Mouse (Mus musculus) left cerebral cortex, postnatal 36 days (tissue): ENCODE measurements around the gene Mpz. TPM values are rescaled to one million over a fixed set of nuclear protein-coding genes. Genes with fewer than 3 reads are reported as not detected.
"Not testable (repeated sequence)": the region's sequence is repeated elsewhere in the genome, so short reads cannot be mapped to it uniquely, and the experiment has no call there.

Experiments
- DNase-seq, 2 experiments: peaks; one replicate each; pipeline ENCODE4 v3.0.0; 2021 to 2022; ENCODE audit warnings: low spot score in 2 of 2, mixed read lengths in 1 of 2
- intact Hi-C: fragments of 180-260 bp; cut with DNase I; formaldehyde crosslinking; loops from one replicate; pipeline ENCODE4 v1.15.1; 2025
- total RNA-seq, 2 experiments: library from RNA; stranded (reverse); gene quantifications; 2 replicates each; pipeline ENCODE4 v1.2.3; 2021

Gene Mpz
- total RNA-seq, 2 experiments from 2014 or later, result not detected

DNA sequence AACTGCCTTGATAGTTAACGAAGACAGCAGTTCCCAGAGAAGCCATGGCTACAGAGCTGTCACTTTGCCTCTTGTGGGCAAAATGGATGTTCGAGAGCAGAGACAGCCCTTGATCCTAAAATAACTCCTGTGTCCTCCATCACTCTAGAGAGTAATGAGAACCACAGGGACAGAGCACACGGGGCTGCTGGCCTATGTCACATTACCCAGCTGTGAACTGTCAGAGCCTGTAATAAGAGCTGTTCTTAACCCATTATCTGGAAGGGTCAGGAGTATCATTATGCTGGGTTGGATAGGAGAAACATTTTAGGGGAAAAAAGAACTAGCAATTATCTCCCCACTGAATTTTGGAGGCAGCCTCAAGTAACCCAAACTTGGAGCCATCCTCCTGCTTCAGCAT lies 29.6 kb upstream of the Mpz start:
- intact Hi-C loops, result no loop called here

DNA sequence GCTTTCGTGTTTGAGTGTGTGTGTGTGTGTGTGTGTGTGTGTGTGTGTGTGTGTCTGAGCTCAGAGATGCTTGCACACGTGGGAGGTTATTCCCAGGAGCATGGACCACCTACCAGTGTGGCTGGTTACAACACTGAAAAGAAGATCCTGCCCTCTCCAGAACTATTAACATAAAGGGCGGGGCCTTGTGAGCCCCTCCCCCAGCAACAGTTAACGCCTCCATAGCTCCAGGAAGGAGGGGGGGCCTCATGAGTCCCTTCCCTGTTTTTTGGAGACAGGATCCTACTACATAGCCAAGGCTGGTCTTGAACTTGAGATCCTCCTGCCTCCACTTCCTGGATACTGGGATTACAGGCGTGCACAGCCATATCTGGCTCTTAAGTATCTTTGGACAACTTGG lies 28.7 kb upstream of the Mpz start:
- intact Hi-C loops, result no loop called here
- DNase-seq, result no peak

More for the DNA sequence above, 29.6 kb upstream of the Mpz start:
- DNase-seq, result no peak

DNA sequence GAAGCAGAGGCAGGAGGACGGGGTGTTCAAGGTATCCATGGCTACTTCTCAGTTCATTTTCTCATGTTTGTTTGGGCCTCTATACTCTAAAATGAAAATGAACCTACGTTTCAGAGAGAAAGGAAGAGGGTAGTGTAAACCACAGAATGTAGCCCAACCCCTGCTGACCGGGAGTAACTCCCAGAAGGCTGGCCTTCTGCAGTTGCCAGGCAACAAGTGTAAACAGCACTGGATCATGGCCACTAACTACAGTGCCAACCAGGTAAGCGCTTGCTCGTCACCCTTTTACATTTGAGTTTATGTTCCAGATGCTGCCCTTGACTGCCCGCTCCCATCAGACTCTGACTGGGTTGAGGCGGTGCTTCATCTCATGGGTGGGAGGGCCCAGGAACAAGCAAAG lies 27.6 kb upstream of the Mpz start:
- no peak for DNase-seq
- intact Hi-C loops, result no loop called here

DNA sequence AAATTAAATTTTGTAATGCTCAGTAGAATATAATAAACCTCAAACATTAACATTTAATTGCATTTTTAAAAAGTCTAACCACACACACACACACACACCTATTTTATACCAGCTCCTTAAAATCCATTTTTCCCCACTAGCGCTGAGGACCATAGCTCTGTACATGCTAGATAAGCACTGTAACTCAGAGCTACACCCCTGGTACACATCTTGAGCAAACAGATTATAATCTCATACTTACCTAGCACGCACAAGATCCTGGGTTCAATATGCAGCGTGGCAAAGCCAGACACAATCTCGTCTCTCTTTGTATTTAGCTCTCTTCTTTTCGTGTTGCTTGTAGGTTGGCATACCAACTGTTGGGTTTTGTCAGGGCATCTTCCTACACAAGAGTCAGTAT lies 26.1 kb upstream of the Mpz start:
- intact Hi-C loops, result no loop called here
- DNase-seq, result no peak

DNA sequence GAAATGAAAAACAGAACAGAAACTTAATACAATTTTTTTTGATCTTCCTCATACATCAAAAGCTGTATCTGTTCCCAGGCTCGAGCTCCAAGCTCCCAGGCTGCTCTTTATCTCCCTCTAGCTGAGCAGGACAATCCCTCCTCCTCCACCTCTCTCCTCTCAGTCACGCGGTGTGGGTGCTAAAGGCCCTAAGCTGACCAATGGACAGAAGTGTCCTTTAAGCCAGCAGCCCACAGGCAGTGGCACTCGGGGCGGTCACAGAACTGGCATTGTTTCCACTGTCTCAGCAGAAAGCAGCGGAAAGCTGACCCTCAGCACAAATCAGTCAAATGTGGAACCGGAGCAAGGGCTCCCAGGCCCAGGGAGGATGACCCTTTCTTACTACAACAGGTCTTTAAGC lies 21.3 kb upstream of the Mpz start:
- intact Hi-C loops, result no loop called here

DNA sequence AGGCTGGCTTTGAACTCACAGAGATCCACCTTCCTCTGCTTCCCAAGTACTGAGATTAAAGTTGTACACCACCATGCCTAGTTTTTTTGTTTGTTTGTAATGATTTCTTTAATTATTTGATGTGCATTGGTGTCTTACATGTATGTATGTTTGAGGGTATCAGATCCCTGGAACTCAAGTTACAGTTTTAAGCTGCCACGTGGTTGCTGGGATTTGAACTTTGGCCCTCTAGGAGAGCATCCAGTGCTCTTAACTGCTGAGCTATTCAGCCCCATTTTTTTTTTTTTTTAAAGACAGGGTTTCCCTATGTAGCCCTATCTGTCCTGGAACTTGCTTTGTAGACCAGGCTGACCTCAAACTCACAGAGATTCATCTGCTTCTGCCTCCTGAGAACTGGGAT lies 19.5 kb upstream of the Mpz start:
- intact Hi-C loops, result no loop called here
- DNase-seq, result no peak

More for the DNA sequence above, 21.3 kb upstream of the Mpz start:
- DNase-seq, result peak; percentile 22 to 35

DNA sequence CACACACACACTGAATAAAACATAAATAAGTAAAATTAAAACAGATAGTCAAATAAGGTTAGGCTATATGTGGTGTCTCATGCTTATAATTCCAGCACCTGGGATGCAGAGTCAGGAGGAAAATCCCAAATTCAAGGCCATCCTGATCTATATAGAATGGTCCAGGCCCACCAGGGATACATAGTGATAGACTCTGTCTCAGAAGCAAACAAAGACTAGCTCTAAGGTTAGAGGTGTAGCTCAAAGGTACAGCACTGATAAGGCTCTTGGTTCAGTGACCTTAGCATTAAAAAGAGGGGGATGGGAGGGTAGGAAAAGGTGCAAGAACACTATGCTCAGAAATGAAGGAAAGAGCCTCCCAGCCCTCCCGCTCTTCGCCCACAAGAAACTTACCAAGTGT lies 14.9 kb upstream of the Mpz start:
- intact Hi-C loops, result no loop called here
- no peak for DNase-seq

DNA sequence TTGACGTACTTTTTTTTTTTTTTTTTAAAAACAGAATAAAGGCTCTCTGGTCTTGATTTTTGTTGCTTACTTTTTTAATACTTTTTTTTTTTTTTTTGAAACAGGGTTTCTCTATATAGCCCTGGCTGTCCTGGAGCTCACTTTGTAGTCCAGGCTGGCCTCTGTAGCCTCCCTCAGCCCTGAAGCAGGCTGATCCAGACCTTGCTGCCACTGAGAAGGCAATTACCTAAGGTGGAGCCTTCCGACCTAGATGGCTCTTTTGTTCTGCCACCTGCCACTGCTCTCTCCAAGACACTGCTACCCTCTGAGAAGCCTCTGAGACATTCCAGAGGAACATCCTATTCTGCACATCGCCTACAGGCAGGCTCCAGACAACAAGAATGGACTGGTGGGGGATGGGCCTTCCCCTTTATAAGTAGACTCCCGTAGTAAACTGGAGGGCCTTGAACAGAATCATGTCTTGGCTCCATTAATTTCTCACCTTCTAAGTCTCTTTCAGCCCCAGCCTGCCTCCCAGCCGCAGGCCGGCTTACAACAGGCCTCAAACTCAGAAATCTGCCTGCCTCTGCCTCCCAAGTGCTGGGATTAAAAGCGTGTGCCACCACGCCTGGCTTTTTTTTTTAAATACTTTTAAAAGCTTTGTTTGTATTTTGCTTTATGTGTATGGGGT lies 12.9 kb upstream of the Mpz start:
- DNase-seq, intact Hi-C loops: not testable (repeated sequence)

DNA sequence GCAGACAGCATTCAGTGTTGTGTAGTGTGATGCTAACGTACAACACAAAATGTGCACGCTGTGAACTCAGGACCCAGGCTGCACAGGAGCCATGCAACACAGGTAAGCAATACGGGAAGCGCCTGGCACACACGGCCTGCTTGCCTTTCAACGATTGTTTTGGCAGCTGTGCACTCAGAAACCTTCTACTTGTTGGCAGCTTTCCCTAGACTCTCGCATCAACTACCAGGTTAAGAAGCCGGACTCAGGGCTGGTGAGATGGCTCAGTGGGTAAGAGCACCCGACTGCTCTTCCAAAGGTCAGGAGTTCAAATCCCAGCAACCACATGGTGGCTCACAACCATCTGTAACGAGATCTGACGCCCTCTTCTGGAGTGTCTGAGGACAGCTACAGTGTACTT lies 7.5 kb upstream of the Mpz start:
- DNase-seq, intact Hi-C loops: not testable (repeated sequence)

DNA sequence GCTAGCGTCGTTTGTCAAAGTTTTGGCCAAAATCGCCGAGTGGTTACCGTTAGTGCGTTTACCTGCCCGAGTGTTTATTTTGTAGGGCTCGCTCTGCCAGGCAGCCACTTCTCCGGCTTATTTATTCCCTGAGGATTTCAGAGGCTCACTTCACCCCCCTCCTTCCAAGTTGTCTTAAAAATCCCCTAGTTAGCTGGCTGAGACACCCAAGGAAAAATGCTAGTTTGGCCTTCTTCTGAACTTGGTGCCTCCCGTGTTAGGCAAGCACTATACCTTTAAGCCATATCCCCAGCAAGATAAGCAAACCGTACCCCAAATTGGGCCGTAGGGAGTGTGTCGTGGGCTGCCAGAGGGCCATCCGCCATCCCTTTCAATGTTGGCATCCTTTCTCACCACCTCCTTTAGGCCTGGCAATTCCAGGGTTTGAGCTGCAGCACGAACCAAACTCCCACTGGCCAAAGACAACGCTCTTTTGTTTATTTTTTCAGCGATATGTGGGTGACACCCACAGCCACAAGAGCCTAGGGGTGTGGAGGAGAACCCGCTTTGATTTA lies 404 bp downstream of the Mpz start:
- DNase-seq, result peak; percentile 46 to 70
- intact Hi-C loops, result loop anchor here (5.0 kb wide), 2 partner anchors 46 to 71 kb away; partner anchors contain the start of genes Pcp4l1 and Tomm40l

DNA sequence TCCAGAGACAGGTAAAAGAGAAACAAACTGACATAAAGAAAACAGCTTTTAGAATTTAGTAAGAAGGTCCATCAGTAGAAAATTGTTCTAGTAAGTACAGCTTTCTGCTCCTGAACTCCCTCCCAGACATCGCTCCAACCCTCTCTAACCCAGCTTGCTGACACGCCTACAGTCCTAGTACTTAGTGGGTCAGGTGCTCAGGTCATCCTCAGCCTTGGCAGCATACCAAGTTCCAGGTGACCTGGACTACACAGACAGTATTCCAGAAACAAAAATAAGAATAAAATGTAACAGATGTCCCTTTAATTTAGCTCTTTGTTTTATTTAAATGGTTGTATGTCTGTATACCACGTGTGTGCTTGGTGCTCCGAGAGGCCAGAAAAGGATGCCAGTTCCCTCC lies 1.5 kb downstream of the Mpz start:
- intact Hi-C loops, result loop anchor here (5.0 kb wide), 2 partner anchors 45 to 70 kb away; partner anchors contain the start of genes Pcp4l1 and Tomm40l
- DNase-seq, result no peak

DNA sequence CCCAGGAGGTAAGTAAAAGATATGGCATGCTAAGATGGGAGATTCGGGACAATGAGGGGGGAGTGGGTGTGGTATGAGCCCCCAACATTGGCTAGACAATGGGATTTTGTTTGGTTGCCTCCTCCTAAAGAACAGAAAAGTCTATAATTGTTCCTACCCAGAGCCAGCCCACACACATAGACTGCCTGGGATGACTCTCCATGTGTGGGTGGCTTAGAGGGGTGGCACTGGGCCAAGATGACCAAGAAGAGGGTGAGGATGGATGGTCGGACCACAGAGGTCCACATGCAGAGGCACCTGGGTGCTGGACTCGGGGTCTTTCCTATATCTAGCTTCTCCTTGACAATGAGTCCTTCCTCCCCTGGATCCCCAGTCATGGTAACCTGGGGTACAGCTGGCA lies 6.1 kb downstream of the Mpz start:
- DNase-seq, result peak; percentile 10 to 18

DNA sequence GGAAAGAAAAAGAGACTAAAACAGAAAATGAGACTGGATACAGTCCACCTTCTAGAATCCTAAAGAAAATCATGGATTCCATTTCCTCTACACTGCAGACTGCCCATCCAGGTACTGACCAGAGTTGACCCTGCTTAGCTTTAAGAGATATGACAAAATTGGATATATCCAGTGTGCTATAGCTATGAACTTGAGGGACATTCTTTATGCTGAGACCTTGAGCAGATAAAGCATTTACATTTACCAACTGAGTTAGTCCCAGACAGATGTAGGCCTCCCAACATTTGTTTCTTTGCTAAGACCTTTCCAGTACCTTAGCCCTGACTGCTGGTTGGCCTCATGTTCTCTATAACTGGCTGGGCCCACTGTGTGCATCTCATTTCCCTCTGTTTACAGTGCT lies 7.5 kb downstream of the Mpz start:
- intact Hi-C loops, result no loop called here
- DNase-seq, result no peak

More for the DNA sequence above, 6.1 kb downstream of the Mpz start:
- intact Hi-C loops, result no loop called here

DNA sequence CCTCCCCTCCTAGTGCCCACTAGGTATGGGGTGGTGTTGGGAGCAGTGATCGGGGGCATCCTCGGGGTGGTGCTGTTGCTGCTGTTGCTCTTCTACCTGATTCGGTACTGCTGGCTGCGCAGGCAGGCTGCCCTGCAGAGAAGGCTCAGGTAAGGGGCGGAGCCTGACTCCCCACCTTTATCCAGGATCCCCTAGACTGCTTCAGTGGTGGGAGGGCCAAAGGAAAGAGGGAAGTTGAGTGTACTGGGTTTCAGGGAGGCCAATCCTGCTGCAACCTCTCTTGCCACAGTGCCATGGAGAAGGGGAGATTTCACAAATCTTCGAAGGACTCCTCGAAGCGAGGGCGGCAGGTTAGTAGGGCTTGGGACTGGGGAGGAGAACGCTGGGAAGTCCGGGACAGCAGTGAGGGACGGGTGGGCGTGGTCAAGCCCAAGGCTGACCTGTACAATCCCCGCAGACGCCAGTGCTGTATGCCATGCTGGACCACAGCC lies 9.0 kb downstream of the Mpz start:
- intact Hi-C loops, result no loop called here
- no peak for DNase-seq

DNA sequence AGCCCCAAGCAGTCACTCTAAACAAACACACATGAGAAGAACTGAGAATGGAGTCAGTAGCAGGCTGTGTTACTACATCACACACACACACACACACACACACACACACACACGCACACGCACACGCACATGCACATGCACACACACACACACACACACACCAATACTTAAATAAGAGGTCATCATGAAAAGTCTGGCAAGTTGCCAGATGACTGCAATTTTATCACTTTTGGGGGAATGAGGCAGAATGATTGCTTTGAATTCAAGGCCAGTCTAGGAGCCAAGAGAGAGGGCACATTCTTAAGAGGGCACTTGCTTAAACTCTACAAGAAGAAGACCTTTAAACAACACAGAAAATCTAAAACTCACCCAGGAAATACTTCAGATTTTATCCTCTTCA lies 12.0 kb downstream of the Mpz start:
- intact Hi-C loops, result no loop called here
- no peak for DNase-seq

DNA sequence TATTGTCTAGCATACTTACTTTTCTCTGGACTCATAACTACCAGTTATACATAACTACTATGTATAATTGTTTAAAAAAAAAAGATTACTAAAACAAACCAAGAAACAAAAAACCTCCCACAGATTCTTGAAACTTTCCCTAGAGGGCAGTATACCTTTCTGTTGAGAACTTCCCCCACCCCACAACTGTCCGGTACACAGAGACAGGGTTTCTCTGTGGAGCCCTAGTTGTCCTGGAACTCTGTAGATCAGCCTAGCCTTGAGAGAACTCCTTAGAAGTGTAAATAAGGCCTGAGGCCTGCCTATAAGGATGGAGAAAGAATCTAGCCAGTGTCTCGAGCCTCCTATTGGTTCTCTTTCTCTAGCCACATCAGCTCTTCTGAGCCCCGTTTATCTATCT lies 13.7 kb downstream of the Mpz start:
- intact Hi-C loops, result loop anchor here (2.0 kb wide), 1 partner anchor 57 kb away; no protein-coding TSS in a partner anchor
- DNase-seq, result no peak

DNA sequence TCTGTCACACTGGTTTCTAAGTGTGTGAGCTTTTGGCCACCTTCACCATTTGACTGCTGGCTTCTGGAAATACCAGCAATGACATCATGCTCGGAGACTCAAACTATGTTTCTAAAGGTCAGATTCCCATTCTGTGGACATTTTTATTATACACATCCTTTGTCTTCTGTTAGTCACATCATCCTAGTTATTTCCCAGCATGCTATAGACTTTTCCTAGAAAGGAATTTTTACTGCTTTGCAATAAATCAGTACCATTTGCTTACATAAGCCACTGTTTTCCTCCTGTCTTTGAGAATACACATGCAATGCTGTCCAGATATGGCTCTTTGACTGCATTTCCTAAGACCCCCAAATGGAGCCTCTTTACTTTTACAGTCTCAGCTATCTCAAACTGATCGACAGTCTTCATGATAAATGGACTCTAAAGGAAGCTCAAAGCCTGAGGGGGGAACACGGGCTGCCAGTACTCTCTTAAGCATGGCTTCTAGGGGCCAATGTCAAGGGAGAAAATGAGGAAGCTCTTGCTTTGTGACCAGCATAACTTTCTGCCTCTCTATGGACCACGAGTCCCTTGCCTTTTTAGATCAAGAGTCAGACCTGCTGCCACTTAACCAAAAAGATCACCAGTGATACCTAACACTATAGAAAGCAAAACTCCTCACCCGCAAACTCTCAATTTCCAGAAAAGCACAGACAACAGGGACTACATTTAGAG lies 15.3 kb downstream of the Mpz start:
- DNase-seq, result no peak
- intact Hi-C loops, result loop anchor here (2.0 kb wide), 1 partner anchor 55 kb away; no protein-coding TSS in a partner anchor

DNA sequence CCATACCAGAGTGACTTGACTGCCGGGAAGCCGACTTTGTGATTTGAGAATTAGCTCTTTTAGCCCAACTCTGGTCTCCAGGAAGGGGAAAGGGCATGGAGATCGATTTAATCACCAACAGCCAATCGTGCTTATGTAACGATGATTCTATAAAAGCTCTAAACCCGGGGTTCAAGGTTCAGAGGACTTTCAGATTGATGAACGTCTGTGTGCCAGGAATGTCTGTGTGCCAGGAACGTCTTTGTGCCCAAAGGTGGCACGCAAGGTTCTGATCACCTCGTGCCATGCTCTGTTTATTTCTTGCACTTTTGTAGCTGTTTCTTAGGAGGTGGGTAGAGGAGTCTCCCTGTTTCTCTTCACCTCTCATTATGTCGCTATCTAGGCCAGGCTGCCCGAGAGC lies 18.4 kb downstream of the Mpz start:
- intact Hi-C loops, result no loop called here
- no peak for DNase-seq

DNA sequence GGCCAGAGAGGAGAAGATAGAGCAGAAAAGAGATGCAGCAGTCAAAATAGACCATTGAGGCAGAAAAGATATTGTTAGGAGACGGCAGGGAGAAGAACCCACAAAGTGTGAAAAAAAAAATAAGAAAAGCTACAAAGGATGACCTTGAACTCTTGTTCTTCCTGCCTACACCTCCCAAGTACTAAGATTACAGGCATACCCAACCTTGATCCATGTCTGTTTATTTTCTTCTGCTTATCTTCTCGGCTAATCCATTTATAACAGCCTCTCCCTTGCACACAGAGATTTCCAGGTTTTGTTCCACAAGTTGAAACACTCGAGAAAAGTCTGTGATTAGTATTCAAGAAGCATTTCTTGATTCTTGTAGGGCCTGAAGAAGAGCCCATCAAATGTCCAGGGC lies 19.4 kb downstream of the Mpz start:
- DNase-seq, result no peak
- intact Hi-C loops, result no loop called here

DNA sequence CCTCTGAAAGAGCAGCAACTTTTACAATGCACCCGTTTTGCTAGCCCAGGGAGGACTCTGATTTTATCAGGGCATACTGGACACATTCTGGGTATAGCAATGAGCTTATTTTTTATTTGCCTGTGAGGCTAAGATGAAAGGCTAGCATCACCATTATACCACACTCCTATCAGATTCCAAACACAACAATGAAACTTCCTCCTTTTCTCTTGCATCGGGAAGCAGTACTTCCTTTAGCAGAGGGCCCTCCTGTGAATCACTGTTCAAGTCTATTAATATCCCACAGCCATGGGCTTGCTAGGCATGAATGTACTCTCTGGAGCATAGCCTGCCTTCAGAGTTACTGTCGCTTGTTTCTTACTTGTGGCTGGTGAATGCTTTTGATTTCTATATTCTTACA lies 20.6 kb downstream of the Mpz start:
- DNase-seq, result no peak

DNA sequence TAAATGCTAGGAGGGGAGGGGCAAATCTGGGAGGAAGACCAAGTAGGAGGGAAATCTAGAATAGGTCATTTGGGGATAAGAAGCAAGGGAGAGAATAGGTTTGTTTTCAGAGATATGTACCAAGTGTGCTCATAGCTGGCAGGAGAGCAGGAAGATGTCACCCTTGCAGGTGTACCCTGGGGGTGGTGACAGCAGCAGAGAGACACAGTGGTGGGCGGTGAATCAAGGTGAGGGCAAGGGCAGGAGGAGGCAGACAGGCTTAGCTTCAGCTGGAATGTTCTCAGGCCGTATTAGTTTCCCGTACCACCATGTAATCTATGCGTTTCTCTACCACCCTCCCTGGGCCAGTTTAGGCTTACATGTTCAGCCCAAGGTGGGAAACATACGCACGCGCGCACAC lies 22.3 kb downstream of the Mpz start:
- intact Hi-C loops, result no loop called here

More for the DNA sequence above, 20.6 kb downstream of the Mpz start:
- intact Hi-C loops, result no loop called here

More for the DNA sequence above, 22.3 kb downstream of the Mpz start:
- no peak for DNase-seq
